Mouse (Mus musculus): ENCODE data around the gene Rsrc1.

- TF ChIP-seq CTCF (IDR thresholded peaks at IDR 0.05; ENCODE audit: borderline replicate concordance, extremely low read depth, insufficient read depth, insufficient read length) (no peak), POLR2A (IDR thresholded peaks at IDR 0.05; ENCODE audit: borderline replicate concordance, extremely low read depth, insufficient read depth, insufficient read length, poor library complexity, severe bottlenecking) (no peak)
Observed at GRCm38 (mm10) chr3:66964884-66965283, 16.3 kb upstream of the Rsrc1 start.

All from brain, embryonic 14.5 days (tissue).